Mouse (Mus musculus) spleen, adult 2 months (tissue): ENCODE data around the gene Baz1b.

Experiments used
- CTCF ChIP-seq: fragments of 200-500 bp; IDR thresholded peaks from 2 replicates; pipeline ENCODE4 v1.5.1; 2011; ENCODE audit warnings: mild to moderate bottlenecking, inconsistent platforms; ENCODE audit not compliant: insufficient read depth, insufficient read length, insufficient replicate concordance; ENCODE audit errors: extremely low read depth
- POLR2A ChIP-seq: fragments of 200-500 bp; IDR thresholded peaks from 2 replicates; pipeline ENCODE4 v1.6.1; 2011; ENCODE audit warnings: low read depth, low read length, inconsistent platforms

DNA sequence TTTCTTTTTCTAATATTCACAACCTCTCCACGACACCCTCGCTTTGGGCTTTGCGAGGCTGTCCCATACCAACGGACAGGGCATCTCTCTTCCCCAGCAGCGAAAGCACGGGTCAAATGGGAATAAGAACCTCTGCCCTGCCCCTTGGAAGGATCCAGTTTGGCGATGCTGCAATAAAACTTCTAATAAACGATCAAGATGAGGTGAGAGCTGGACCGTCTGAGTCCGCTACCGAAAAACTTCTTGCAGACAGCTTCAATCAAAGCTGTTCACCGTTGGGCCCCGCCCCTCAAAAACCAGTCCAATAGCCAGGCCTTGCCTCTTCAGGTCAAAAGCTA lies 38.4 kb upstream of the Baz1b start:
- TF ChIP-seq CTCF (no peak), POLR2A (no peak)
